Mouse (Mus musculus) Patski (cell line): Measurements from ENCODE around the gene Hoxc8. TPM values are rescaled to one million over a fixed set of nuclear protein-coding genes. Genes with fewer than 3 reads are reported as not detected.

Source experiments
- ATAC-seq: fragments of 100-300 bp; one replicate; pipeline ENCODE4 v1.8.0; 2021
- CTCF ChIA-PET: fragments of 350-600 bp; sonication (Branson Sonifier 250); formaldehyde crosslinking; loops from one replicate; lab custom pipeline; 2022; ENCODE audit warnings: inconsistent platforms; lab: Charles Lee
- POLR2A ChIA-PET: fragments of 350-600 bp; sonication (Branson Sonifier 250); formaldehyde crosslinking; loops from one replicate; lab custom pipeline; 2022; ENCODE audit warnings: antibody characterized with exemption, inconsistent platforms; lab: Charles Lee
- DNase-seq: peaks from one replicate; pipeline ENCODE4 v3.0.0-alpha.2; 2011; ENCODE audit warnings: low read depth, low spot score
- H3K27me3 ChIP-seq: fragments of 371-371 bp; one replicate; pipeline ENCODE4 v1.5.1; 2021
- CTCF ChIP-seq: fragments of 100-300 bp; IDR thresholded peaks from one replicate; pipeline ENCODE4 v1.5.1; 2021
- in situ Hi-C: fragments of 300-500 bp; cut with MboI; formaldehyde crosslinking; loops from 3 replicates; pipeline ENCODE4 v1.11.1; 2018; ENCODE audit warnings: low pct_unique_long_range_greater_than_20kb, mixed read lengths
- polyA plus RNA-seq: library from polyadenylated mRNA; unstranded; gene quantifications from one replicate; pipeline ENCODE4 v1.2.3, GENCODE M21; 2021

Gene Hoxc8
- polyA plus RNA-seq, 1 experiment from 2014 or later = 0.41 TPM

- TF ChIP-seq CTCF = no peak
- ATAC-seq (no peak), DNase-seq (no peak)
- H3K27me3 ChIP-seq = no peaks in the 10 kb centered on the region
- CTCF ChIA-PET = no interaction called here
- POLR2A ChIA-PET = no interaction called here
- in situ Hi-C loops = no loop called here
These were observed 12.5 kb downstream of the Hoxc8 start for GRCm38 (mm10) chr15:103002821-103003448.

GRCm38 (mm10) chr15:103005308-103005707 lies 14.9 kb downstream of the Hoxc8 start:
- no peak for ATAC-seq
- in situ Hi-C loops = no loop called here
- ChIA-PET CTCF (interaction anchor here (1.0 to 4.3 kb wide), 5 partner anchors 8 to 172 kb away, joined by 3 to 19 read pairs (median 11); no protein-coding TSS in a partner anchor), POLR2A (no interaction called here)
- H3K27me3 ChIP-seq = no peaks in the 10 kb centered on the region
- TF ChIP-seq CTCF = no peak
- no peak for DNase-seq

- ATAC-seq = no peak
- no peak for TF ChIP-seq CTCF
- CTCF ChIA-PET = interaction anchor here (1.0 to 4.3 kb wide), 5 partner anchors 8 to 172 kb away, joined by 3 to 19 read pairs (median 11); partner anchors contain the start of gene Hoxc10
- in situ Hi-C loops = no loop called here
- no peak for DNase-seq
- POLR2A ChIA-PET = no interaction called here
- H3K27me3 ChIP-seq = no peaks in the 10 kb centered on the region
These were observed 15.4 kb downstream of the Hoxc8 start for GRCm38 (mm10) chr15:103005797-103006196.

DNA sequence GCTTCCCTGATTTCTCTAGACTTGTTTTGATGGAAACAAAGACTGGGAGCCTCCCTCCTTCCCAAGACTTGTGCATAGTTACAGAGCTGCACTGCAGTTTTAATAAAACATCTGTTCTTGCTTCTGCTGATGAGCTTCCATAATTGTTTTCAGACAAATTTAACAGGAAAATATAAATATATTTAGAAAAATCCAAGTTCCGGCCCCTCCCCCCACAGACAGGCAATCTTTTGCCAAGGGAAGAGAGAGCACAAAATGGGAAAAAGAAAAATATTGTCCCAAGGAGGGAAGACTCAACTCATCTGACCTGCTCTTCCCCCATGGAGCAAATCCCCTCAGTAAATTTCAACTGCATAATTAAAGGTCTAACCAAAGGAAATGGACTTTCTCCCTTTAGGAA lies 15.9 kb downstream of the Hoxc8 start:
- DNase-seq = no peak
- POLR2A ChIA-PET = interaction anchor here (0.5 kb wide), 1 partner anchor 17 kb away, joined by 5 read pairs; no protein-coding TSS in a partner anchor
- in situ Hi-C loops = no loop called here
- H3K27me3 ChIP-seq = no peaks in the 10 kb centered on the region
- CTCF ChIA-PET = interaction anchor here (1.0 to 4.3 kb wide), 4 partner anchors 40 to 171 kb away, joined by 3 to 19 read pairs (median 8); partner anchors contain the start of gene Hoxc10
- no peak for TF ChIP-seq CTCF
- no peak for ATAC-seq

- CTCF ChIA-PET = interaction anchor here (1.5 to 2.4 kb wide), 2 partner anchors 156 to 163 kb away, joined by 4 to 7 read pairs; no protein-coding TSS in a partner anchor
These were observed 19.1 kb downstream of the Hoxc8 start for GRCm38 (mm10) chr15:103009265-103010111.

GRCm38 (mm10) chr15:103010112-103010846 lies 19.9 kb downstream of the Hoxc8 start:
- CTCF ChIA-PET = interaction anchor here (1.1 to 2.4 kb wide), 4 partner anchors 111 to 162 kb away, joined by 3 to 7 read pairs (median 4); no protein-coding TSS in a partner anchor
- no peaks in the 10 kb centered on the region for H3K27me3 ChIP-seq
- DNase-seq (no peak), ATAC-seq (no peak)
- POLR2A ChIA-PET = no interaction called here
- in situ Hi-C loops = loop anchor here (5.0 to 10.0 kb wide), 2 partner anchors 117 to 155 kb away; partner anchors contain the start of gene Smug1
- no peak for TF ChIP-seq CTCF

More at GRCm38 (mm10) chr15:103009265-103010111, 19.1 kb downstream of the Hoxc8 start:
- in situ Hi-C loops = loop anchor here (5.0 to 10.0 kb wide), 2 partner anchors 118 to 155 kb away; partner anchors contain the start of gene Smug1
- DNase-seq (no peak), ATAC-seq (no peak)
- POLR2A ChIA-PET = no interaction called here
- TF ChIP-seq CTCF = no peak
- H3K27me3 ChIP-seq = no peaks in the 10 kb centered on the region

GRCm38 (mm10) chr15:103010847-103011555 lies 20.6 kb downstream of the Hoxc8 start:
- in situ Hi-C loops = loop anchor here (5.0 to 10.0 kb wide), 2 partner anchors 116 to 154 kb away; partner anchors contain the start of gene Smug1
- CTCF ChIA-PET = interaction anchor here (1.1 to 2.4 kb wide), 3 partner anchors 110 to 161 kb away, joined by 3 to 7 read pairs (median 4); no protein-coding TSS in a partner anchor
- DNase-seq (no peak), ATAC-seq (no peak)
- no peak for TF ChIP-seq CTCF
- POLR2A ChIA-PET = no interaction called here
- H3K27me3 ChIP-seq = no peaks in the 10 kb centered on the region

GRCm38 (mm10) chr15:103011928-103012486 lies 21.6 kb downstream of the Hoxc8 start:
- POLR2A ChIA-PET = no interaction called here
- DNase-seq = no peak
- ATAC-seq = no peak
- H3K27me3 ChIP-seq = no peaks in the 10 kb centered on the region
- in situ Hi-C loops = loop anchor here (5.0 to 10.0 kb wide), 2 partner anchors 115 to 153 kb away; partner anchors contain the start of gene Smug1
- no peak for TF ChIP-seq CTCF
- CTCF ChIA-PET = interaction anchor here (2.4 kb wide), 1 partner anchor 160 kb away, joined by 7 read pairs; no protein-coding TSS in a partner anchor
